Mouse (Mus musculus) limb, embryonic 10.5 days (tissue): ENCODE results near the gene Dpy19l3. TPM values are rescaled to one million over a fixed set of nuclear protein-coding genes. Genes with fewer than 3 reads are reported as not detected.
A peak's percentile ranks its signal among the peaks of the same experiment; 100 is the strongest.

ENCODE experiments used
- DNase-seq: peaks from one replicate; pipeline ENCODE4 v3.0.0-alpha.2; 2017; ENCODE audit warnings: low spot score
- H3K27ac ChIP-seq: fragments of 300-500 bp; sonication (generic); 2 replicates; pipeline ENCODE4 v1.5.1; 2016; ENCODE audit warnings: mild to moderate bottlenecking
- H3K27me3 ChIP-seq: fragments of 300-500 bp; sonication (generic); 2 replicates; pipeline ENCODE4 v1.6.1; 2016; ENCODE audit warnings: low read depth, mild to moderate bottlenecking; ENCODE audit not compliant: poor library complexity, severe bottlenecking
- H3K36me3 ChIP-seq: fragments of 300-500 bp; sonication (generic); 2 replicates; pipeline ENCODE4 v1.6.1; 2016; ENCODE audit warnings: mild to moderate bottlenecking, moderate library complexity
- H3K4me1 ChIP-seq: fragments of 300-500 bp; sonication (generic); 2 replicates; pipeline ENCODE4 v1.6.1; 2016
- H3K4me3 ChIP-seq: fragments of 300-500 bp; sonication (generic); 2 replicates; pipeline ENCODE4 v1.5.1; 2016; ENCODE audit warnings: mild to moderate bottlenecking, moderate library complexity
- H3K9me3 ChIP-seq: fragments of 300-500 bp; sonication (generic); replicated peaks from 2 replicates; pipeline ENCODE4 v1.6.1; 2016; ENCODE audit warnings: mild to moderate bottlenecking
- WGBS: fragments of 180-500 bp; shearing (Covaris S2); methylation state at CpG from one replicate; pipeline ENCODE4 v1.1.7; 2016; 5-methylcytosine and 5-hydroxymethylcytosine counted together
- polyA plus RNA-seq: library from polyadenylated mRNA; unstranded; fragments of >200 nt; fragmentation: Nextera tagmentation; extraction: Ambion mirVana; gene quantifications from 2 replicates; pipeline ENCODE4 v1.2.1, GENCODE M21; 2016

Gene Dpy19l3
- polyA plus RNA-seq, 1 experiment from 2014 or later = 33.9 TPM

DNA sequence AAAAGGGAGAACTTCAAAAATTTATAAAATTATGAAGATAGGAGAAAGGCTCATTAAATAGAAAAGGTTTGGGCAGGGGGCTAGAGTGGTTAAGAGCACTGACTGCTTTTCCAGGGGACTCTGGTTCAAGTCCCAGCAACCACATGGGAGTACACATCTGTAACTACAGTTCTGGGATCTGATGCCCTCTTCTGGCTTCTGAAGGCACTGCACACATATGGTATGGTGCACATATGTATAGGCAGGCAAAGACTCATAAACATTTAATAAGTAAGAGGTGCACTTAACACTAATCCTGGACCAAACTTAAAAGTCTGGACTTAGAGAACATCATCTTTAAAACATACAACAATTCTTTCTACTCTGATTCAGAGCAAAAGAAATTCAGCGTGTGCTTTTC is 56.2 kb downstream of the Dpy19l3 start:
- WGBS = 98% methylated on average over 1 of the region's 1 CpGs
- no peak overlapping the region for H3K4me3 ChIP-seq
- DNase-seq = no peak
- no peak overlapping the region for H3K27ac ChIP-seq
- H3K4me1 ChIP-seq = no peaks in the 10 kb centered on the region
- H3K36me3 ChIP-seq = peaks cover 50% of the 10 kb centered on the region
- no peaks in the 10 kb centered on the region for H3K27me3 ChIP-seq
- no peaks in the 10 kb centered on the region for H3K9me3 ChIP-seq

DNA sequence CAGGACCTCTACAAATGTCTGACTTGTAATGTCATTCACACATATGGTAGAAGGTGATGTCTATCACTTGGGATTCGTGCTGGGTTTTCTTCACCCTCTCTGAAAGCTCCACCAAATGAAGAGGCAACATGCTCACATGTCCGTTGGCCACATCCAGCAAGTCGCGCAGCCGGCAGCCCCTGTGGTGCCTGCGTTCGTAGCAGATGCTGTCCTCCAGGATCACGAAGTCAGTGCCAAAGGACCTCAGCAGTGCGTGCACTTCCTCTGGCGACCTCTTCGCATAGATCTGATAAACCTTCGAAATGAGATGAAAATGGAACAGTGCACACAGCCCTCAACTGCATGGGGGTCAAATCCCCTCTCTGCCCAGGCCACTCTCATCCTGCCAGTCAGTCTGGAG is 61.6 kb downstream of the Dpy19l3 start:
- Histone ChIP-seq H3K4me1 (peaks cover 23% of the 10 kb centered on the region), H3K36me3 (peaks cover 56% of the 10 kb centered on the region), H3K4me3 (no peak overlapping the region), H3K9me3 (no peaks in the 10 kb centered on the region), H3K27ac (no peak overlapping the region), H3K27me3 (no peaks in the 10 kb centered on the region)
- DNase-seq = no peak
- 95% methylated on average over 12 of the region's 12 CpGs for WGBS

DNA sequence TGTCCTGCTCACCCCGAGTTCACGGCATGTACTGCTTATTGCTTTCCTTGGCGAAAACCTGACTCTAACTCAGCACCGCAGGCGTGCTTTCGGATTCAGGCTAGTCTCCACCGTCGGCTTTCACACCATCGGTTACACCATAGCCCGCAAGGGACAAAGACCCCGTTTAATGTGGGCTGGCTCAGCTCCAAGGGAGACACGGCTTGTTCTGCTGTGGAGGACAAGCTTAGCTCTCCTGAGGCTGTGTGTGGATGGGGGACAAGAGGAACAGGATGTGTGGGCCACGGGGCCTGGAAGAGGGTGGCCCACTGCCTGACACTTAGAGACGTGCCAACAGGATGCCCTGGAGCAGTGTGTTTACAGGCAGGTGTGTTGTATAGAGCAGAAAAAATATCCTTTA is 62.1 kb downstream of the Dpy19l3 start:
- peaks cover 28% of the 10 kb centered on the region for H3K4me1 ChIP-seq
- H3K27me3 ChIP-seq = no peaks in the 10 kb centered on the region
- 92% methylated on average over 14 of the region's 14 CpGs for WGBS
- no peak for DNase-seq
- H3K27ac ChIP-seq = no peak overlapping the region
- peaks cover 56% of the 10 kb centered on the region for H3K36me3 ChIP-seq
- no peaks in the 10 kb centered on the region for H3K9me3 ChIP-seq
- no peak overlapping the region for H3K4me3 ChIP-seq

DNA sequence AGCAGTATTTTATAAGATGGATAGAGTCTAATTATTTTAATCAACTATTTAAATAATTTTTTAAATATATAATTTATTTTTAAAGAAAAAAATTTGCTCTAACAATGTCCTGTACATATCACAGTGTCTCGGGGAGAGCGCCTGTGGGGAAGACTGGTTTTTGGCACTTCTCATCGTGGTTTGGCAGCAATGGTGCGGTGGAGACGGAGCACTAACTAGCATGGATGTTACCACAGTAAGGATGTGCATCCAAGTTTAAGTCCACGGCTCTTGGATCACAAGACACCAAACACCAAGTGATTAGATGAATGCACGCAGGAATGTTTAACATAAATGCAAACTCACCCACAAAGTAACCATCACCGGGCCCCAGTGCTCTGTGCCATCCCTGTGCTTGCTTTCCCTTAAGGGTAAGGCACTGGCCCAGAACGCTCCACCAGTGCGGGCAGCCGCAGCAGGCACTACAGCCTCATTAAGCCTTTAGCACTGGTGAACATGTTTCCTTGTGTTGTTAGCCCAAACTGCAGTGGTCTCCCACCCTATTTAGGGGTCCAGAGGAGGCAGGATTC is 65.4 kb downstream of the Dpy19l3 start:
- DNase-seq = no peak
- Histone ChIP-seq H3K4me3 (no peak overlapping the region), H3K4me1 (peaks cover 41% of the 10 kb centered on the region), H3K27me3 (no peaks in the 10 kb centered on the region), H3K36me3 (peaks cover 36% of the 10 kb centered on the region), H3K27ac (no peak overlapping the region), H3K9me3 (no peaks in the 10 kb centered on the region)
- WGBS = 94% methylated on average over 11 of the region's 11 CpGs

DNA sequence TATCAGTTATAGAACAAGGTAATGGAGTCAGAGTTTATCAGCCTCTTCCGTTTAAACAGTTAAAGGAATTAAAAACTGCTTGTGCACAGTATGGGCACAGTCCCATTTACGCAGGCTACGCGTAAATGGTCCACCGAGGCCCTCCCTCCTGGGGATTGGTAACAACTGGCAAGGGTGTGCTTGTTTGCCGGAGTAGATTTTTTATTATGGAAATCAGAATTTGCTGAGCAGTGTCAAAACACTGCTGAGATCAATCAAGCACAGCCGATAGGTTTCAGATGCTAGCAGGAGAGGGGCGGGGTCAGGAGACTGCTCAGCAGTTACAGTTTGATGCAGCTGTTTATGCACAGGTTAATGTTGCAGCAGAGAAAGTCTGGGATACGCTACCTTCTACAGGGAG is 66.0 kb downstream of the Dpy19l3 start:
- peaks cover 36% of the 10 kb centered on the region for H3K36me3 ChIP-seq
- H3K4me3 ChIP-seq = no peak overlapping the region
- 74% methylated on average over 9 of the region's 9 CpGs for WGBS
- no peaks in the 10 kb centered on the region for H3K9me3 ChIP-seq
- no peak for DNase-seq
- no peaks in the 10 kb centered on the region for H3K27me3 ChIP-seq
- no peak overlapping the region for H3K27ac ChIP-seq
- H3K4me1 ChIP-seq = peaks cover 41% of the 10 kb centered on the region

DNA sequence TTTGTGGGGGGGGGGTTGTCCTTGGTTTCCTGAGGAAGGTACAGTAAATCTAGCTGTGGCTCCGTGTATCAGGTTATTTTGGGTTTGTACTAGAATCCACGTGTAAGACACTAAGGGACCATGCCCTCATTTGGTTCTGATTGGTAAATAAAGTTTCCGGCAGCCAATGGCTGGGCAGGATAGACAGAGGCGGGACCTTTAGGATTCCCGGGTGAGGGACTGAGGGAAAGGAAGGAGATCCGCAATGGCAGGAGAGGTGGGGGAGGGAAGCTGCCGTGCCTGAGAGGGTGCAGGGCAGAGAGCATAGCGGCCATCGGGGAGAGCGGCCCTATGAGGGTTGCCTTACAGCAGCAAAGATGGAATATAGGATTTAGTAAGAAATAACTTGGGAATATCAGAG is 67.0 kb downstream of the Dpy19l3 start:
- Histone ChIP-seq H3K9me3 (no peaks in the 10 kb centered on the region), H3K27me3 (no peaks in the 10 kb centered on the region), H3K27ac (no peak overlapping the region), H3K36me3 (peaks cover 28% of the 10 kb centered on the region), H3K4me3 (peak overlapping the region; percentile 18; the same call in 1 of the 2 replicates), H3K4me1 (peaks cover 41% of the 10 kb centered on the region)
- DNase-seq = no peak
- WGBS = 29% methylated on average over 10 of the region's 10 CpGs

DNA sequence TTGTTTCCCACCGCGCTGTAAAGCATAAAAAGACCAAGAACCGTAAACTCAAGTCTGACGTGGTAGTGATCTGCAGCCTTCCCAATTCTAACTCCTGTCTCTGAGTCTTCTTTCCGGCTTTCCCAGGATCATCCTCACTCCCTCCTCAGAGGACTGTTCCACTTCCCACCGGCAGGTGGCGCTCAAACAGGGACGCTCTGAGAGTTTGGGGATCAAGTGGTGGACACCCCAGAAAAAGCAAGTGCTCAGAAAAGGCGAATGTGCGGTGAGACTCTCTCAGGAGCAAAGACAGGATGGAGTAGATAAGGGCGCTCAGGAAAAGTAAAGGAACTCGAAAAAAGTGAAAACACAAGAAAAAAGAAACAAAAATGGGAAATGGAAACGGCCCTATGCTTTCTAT is 67.5 kb downstream of the Dpy19l3 start:
- 32% methylated on average over 13 of the region's 13 CpGs for WGBS
- H3K36me3 ChIP-seq = peaks cover 23% of the 10 kb centered on the region
- no peaks in the 10 kb centered on the region for H3K27me3 ChIP-seq
- DNase-seq = peak; percentile 69
- peaks cover 41% of the 10 kb centered on the region for H3K4me1 ChIP-seq
- no peak overlapping the region for H3K27ac ChIP-seq
- H3K9me3 ChIP-seq = no peaks in the 10 kb centered on the region
- 0 out of 2 replicates have a peak overlapping the region, but pooled peaks have one; percentile 18 for H3K4me3 ChIP-seq

DNA sequence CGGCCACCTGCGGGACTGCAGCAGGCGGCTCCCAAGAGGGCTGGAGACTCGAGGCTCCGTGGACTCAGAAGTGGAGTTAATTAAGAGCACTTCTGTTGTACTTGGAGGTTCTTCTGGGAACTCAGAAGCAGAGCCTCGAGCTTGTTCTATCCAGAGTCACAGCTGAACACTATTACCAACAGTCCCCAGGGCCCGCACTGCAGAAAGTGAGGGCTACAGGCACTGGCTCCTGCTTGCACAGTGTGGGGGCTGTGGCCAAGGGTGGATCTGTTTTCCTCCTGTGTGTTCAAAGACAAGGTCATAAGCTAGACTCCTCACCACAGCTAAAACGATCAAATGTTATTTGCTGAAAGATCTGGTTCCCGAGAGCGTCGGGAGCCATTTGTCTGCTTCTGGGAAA is 68.0 kb downstream of the Dpy19l3 start:
- 76% methylated on average over 11 of the region's 11 CpGs for WGBS

DNA sequence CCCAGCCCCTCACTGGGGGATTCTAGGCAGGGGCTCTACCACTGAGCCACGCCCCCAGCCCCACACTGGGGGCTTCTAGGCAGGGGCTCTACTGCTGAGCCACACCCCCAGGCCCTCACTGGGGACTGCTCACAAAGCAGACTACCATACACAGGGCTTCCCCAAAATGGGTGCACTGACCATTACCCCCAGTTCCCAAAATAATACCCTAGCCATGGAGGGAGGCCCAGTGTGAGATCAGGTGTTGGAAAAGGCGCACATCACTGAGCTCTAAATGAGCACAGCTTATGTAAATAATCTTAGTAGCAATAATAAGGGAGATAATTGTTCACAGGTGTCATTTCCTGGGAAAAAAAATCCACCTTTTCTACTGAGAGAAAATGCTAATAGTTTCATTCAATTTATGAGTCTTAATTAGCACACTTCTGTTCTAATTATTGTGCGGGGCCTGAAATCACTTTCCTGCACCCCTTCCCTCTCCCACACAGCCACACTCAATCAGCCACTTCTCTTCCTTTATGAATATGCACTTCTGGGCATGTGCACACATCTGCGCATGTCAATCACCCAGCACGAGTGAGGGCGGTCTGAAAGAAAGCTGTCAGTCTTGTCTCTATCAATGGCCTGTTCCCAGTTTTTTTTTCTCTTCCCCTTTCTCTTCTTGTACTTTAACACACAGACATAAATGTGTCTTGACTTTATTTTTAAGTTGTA is 70.7 kb downstream of the Dpy19l3 start:
- 87% methylated on average over 6 of the region's 6 CpGs for WGBS
- H3K4me1 ChIP-seq = peaks cover 26% of the 10 kb centered on the region
- H3K27me3 ChIP-seq = no peaks in the 10 kb centered on the region
- H3K9me3 ChIP-seq = no peaks in the 10 kb centered on the region
- H3K4me3 ChIP-seq = no peak overlapping the region
- DNase-seq = no peak
- no peak overlapping the region for H3K27ac ChIP-seq
- no peaks in the 10 kb centered on the region for H3K36me3 ChIP-seq

More for the DNA sequence above, 68.0 kb downstream of the Dpy19l3 start:
- Histone ChIP-seq H3K27ac (no peak overlapping the region; the same call in 1 of the 2 replicates), H3K4me1 (peaks cover 41% of the 10 kb centered on the region), H3K9me3 (no peaks in the 10 kb centered on the region), H3K4me3 (no peak overlapping the region), H3K27me3 (no peaks in the 10 kb centered on the region), H3K36me3 (peaks cover 18% of the 10 kb centered on the region)
- no peak for DNase-seq

DNA sequence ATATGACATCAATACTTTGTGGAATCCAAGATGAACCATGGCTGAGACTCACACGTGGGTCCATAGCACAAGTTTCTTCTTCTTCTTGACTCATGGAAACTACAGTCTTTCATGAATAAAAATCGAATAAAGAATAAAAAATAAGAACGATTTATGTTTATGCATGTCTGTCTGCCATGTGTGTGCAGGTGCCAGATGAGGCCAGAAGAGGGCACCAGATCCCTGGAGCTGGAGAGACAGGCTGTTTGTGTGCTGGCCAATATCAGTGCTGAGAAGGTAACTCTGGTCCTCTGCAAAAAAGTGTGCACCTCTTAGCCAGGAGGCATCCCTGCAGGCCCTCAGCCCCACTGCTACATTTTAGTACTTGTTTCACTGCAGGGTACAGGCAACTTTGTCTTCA is 72.7 kb downstream of the Dpy19l3 start:
- H3K9me3 ChIP-seq = no peaks in the 10 kb centered on the region
- WGBS = 77% methylated on average over 3 of the region's 3 CpGs
- no peaks in the 10 kb centered on the region for H3K27me3 ChIP-seq
- H3K36me3 ChIP-seq = no peaks in the 10 kb centered on the region
- no peak overlapping the region for H3K4me3 ChIP-seq
- no peak overlapping the region for H3K27ac ChIP-seq
- DNase-seq = no peak
- H3K4me1 ChIP-seq = peaks cover 7% of the 10 kb centered on the region; the same call in 1 of the 2 replicates

DNA sequence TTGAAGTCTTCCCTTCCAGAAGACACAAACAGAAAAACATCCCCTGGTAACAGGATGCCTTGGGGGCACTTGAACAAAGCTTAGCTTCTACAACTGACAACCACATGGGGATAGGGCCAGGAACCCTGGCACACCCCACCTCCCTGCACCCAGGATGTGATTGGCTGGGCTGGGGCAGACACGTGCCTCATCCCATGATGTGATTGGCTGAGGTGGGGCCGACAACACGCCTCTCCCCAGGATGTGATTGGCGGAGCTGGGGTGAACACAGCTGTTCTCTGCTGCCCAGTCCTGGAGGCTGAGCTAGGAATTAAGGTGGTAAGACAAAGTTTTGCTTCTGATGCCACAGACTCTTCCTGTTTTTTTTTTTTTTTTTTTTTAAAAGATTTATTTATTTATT is 75.3 kb downstream of the Dpy19l3 start:
- DNase-seq = no peak
- 71% methylated on average over 4 of the region's 4 CpGs for WGBS
- Histone ChIP-seq H3K4me3 (no peak overlapping the region), H3K4me1 (no peaks in the 10 kb centered on the region), H3K27me3 (no peaks in the 10 kb centered on the region), H3K36me3 (no peaks in the 10 kb centered on the region), H3K27ac (no peak overlapping the region), H3K9me3 (no peaks in the 10 kb centered on the region)

DNA sequence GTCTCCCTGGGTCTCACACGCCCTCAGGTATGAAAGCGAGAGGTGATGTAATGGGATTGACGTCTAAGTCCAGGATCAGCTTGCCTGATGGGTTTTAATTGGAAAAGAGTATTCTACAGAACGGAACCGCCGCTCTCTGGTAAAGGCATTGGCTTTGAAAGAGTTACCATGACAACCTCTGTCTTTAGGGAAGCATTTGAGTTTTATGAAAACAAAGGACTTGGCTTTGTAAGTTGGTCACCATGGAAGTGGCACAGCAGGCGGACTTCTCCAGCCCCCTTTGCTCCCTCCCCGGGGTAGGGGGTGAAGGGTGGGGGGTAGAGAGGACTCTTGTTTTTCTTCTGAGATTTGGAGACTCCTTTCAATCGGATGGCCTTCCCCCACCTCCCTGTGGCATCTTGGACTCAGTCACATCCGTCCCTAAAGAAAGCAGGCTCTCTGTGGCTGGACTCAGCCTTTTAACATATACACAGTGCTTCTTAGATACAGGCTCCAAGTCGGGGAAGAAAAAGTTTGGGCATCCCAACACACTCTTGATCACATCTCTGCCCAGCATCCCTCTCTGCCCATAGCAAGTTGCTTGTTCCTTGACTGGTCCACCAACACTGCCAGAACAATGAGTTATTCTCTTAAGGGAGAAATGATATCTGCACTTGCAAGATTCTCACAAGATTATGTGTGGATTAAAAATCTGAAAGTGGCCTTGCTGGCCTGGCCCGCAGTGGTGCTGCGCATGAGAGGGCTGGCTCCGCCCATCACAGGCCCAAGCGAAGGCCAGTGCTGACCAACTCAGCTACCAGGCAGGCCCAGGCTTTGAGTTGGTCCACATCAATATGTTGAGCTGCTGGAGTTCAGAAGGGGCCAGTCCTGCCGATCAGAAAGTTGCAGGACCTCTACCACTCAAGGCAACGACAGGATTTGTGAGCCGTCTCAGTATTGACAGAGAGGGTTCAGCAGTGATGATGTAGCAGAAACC is 85.9 kb downstream of the Dpy19l3 start:
- H3K4me1 ChIP-seq = peaks cover 4% of the 10 kb centered on the region; the same call in 1 of the 2 replicates
- H3K9me3 ChIP-seq = no peaks in the 10 kb centered on the region
- H3K4me3 ChIP-seq = no peak overlapping the region
- WGBS = 64% methylated on average over 18 of the region's 18 CpGs
- no peaks in the 10 kb centered on the region for H3K27me3 ChIP-seq
- no peak for DNase-seq
- H3K27ac ChIP-seq = no peak overlapping the region
- H3K36me3 ChIP-seq = no peaks in the 10 kb centered on the region
